Mouse (Mus musculus) ovary, adult 2 months (tissue): ENCODE measurements around the gene Olfr988. TPM values are rescaled to one million over a fixed set of nuclear protein-coding genes. Genes with fewer than 3 reads are reported as not detected.

Experiments used
- polyA plus RNA-seq: library from polyadenylated mRNA; depleted of rRNA; stranded (reverse); fragments of >200 nt; gene quantifications from 2 replicates; pipeline ENCODE4 v1.2.3, GENCODE M21; 2012; rRNA removed

Gene Olfr988
- not detected in 2 replicates for polyA plus RNA-seq

DNA sequence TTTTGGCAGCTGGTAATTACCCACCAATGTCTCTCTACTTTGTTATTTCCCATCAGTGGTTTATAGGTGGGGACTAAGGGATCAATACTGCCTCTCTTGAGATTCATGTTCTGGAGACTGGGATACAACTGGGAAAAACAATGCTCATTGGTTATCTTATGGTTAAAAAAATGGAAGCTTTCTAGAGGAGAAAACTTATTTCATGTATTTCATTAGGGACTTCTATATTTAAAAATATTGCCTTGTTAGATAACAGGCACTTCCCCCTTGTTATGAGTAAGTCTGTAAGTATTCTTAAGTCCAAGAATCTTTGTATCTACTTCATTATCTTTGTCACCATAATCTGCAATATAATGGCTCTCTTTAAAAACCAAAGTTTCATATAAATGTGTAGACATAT, at the start of gene Olfr988:
Gene Olfr988, minus strand, starts transcription at position 101 of the 400 bp plus-strand sequence.

DNA sequence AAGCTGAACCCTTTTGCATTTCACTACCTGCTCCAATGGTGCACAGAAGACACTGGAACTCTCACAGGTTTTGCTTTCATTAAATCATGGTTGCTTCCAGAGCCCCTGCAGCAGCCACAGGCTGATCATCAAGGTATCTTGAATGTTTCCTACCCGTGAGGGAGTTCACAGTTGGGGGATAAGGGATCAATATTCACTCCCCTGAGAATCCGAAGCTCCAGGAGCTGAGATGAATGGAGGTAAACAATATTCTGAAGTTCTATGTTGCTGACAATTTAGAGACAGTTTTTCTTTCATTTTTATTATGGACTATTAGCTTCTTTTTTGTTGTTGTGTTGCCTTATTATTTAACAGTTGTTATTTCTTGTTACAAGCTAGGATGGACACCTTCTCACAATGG, 46.3 kb upstream of the Olfr988 start, which contains the start of gene Olfr992:
Gene Olfr992, minus strand, starts transcription at position 101 of the 400 bp plus-strand sequence.

DNA sequence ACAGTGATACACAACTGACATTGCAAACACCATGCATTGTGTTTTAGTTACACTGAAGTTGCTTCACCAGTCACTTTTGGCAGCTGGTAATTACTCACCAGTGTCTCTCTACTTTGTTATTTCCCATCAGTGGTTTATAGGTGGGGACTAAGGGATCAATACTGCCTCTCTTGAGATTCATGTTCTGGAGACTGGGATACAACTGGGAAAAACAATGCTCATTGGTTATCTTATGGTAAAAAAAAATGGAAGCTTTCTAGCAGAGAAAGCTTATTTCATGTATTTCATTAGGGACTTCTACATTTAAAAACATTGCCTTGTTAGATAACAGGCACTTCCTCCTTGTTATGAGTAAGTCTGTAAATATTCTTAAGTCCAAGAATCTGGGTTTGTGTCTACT, 23.8 kb downstream of the Olfr988 start, which contains the start of gene Olfr987:
Gene Olfr987, minus strand, starts transcription at position 101 of the 400 bp plus-strand sequence.

Other genes with a start within 250 kb of the Olfr988 start
- 27.2 and 30.1 TPM in 2 replicates for gene Aplnr, start 227.0 kb downstream of the Olfr988 start, polyA plus RNA-seq
- gene Lrrc55, start 166.0 kb downstream of the Olfr988 start, polyA plus RNA-seq, result 3.6 and 4.4 TPM in 2 replicates
- gene Olfr987, start 23.9 kb downstream of the Olfr988 start, polyA plus RNA-seq, result not detected in 2 replicates
- not detected in 2 replicates for gene Olfr992, start 46.2 kb upstream of the Olfr988 start, polyA plus RNA-seq
- gene Olfr993, start 51.6 kb upstream of the Olfr988 start, polyA plus RNA-seq, result not detected in 2 replicates
- gene Olfr994, start 73.2 kb upstream of the Olfr988 start, polyA plus RNA-seq, result not detected in 2 replicates
- gene Olfr995, start 80.4 kb upstream of the Olfr988 start, polyA plus RNA-seq, result not detected in 2 replicates
- 6.7 and 7.1 TPM in 2 replicates for gene 4833423E24Rik, start 155.8 kb upstream of the Olfr988 start, polyA plus RNA-seq
- not detected in 2 replicates for gene Olfr996, start 216.0 kb upstream of the Olfr988 start, polyA plus RNA-seq
- not detected in 2 replicates for gene Olfr998, start 225.7 kb upstream of the Olfr988 start, polyA plus RNA-seq
- gene Olfr1000, start 248.7 kb upstream of the Olfr988 start, polyA plus RNA-seq, result not detected in 2 replicates